Mouse (Mus musculus) CD4-positive, CD25-positive, alpha-beta regulatory T cell, adult 2 months (primary cell): Measurements from ENCODE around the gene Snap23.

ENCODE experiments used
- DNase-seq: peaks from one replicate; pipeline ENCODE4 v3.0.0-alpha.2; 2012; ENCODE audit warnings: low read depth, low spot score

Snap23 gene

DNA sequence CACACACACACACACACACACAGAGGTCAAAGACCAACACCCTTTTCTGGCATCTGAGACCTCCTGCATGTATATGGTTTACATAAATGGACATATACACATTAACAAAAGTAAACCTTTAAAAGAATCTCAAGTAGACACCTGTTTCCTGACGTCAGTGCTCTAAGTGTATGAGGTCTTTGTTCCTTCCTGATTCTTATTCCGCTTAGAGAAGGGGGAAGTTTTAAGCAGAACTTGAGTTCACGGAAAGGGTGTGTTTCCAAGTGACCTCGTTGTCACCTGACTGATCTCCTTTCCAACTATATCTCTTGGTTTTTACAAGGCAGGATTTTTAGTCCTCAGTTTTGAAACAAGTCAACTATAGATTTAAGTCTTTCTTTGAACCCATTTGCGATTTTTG lies 10.8 kb downstream of the Snap23 start:
- DNase-seq, result peak; percentile 56

DNA sequence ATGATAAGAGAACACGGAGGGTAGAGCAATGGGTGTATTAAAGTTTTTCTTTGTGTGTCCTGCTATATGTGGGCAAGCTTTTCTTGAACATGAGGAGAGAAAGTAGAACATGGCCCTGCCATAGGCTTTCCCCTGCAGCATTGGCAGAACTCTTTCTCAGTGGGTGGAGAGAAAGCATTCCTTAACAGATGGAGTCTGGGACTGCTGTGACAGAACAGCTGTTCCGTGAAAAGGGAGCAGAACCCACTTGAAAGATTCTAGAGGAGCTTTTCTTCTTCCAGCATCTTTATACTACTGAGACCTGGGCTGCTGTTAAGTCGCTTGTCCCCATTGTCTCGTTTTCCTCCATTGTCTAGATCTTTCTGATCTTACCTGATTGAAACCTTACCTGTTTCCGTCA lies 22.3 kb downstream of the Snap23 start:
- DNase-seq, result no peak

DNA sequence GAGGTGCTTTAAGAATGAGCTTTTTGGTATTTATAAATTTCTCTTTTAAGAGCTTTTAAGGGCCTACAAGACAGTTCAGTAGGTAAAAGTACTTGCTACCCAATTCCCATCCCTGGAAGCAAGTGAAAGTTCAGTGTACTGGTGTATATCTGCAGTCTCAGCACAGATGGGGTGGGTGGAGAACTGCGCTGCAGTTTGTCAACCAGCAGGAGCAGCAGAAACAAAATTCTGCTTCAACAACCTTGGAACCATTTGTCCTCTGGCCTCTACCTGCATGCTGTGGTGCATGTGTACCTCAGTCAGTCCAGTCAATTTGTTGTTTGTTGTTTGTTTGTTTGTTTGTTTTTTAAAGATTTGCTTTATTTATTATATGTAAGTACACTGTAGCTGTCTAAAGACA lies 24.8 kb downstream of the Snap23 start:
- no peak for DNase-seq

DNA sequence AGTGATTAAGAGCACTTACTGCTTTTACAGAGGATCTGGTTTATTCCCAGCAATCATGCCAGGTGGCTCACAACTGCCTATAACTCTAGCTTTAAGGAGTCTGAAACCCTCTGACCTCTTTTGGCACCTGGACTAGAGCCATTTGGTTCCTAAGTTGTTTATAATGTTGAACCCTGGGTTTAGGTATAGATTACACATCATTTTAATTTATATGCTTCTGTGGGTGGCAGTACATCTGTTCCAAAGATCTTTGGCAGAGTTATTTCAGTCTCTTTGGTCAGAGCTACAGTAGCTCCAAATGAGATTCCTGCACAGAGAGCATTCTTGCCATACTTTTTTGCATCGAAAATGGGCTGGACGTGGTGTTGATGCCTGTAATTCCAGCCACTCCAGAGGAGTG lies 30.3 kb downstream of the Snap23 start:
- DNase-seq, result no peak

DNA sequence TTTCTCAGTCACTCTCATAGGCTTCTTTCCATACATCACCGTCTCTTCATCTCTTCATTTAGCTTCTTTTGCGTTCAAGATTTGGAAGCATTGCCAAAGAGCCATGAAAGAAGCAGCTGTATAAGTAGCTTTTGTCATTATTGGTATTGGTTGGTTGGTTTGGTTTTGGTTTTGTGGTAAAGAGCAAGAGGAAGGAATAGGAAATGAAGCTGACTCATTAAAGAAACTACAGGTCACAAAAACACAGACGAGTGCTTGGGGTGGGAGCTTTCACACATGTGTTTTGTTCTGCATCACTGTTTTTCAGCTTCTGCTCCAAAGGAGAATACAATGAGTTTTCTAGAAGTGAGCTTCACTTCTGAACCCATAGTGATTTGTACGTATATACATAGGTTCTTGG lies 32.0 kb downstream of the Snap23 start:
- no peak for DNase-seq

DNA sequence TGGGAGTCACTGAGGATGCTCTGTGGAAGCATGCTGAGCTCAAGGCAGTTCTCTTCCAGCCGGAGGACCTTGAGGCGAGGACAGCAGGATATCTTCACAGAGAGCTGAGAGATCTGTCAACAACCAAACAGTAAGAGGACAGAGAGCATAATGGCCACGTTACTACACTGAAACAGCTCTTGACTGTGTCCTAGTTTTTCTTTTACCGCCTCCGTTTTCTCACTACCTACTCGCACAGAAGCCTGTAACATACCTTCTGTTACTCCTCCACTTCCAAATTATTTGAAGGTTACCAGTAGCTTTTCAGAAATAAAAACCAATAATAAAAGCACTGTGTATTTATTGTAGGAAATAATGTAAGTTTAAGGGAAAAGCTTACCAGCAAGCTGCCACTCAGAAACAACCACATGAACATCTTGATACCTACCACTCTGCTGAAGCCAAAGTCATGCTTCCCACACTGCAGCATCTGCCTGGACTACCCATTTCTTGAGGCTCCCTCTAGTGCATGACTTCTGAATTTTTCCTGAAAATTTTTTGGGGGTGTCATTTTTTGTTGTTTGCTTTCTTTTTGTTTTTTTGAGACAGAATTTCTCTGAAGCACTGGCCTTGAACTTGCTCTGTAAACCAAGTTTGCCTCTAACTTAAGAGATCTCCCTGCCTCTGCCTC lies 38.7 kb downstream of the Snap23 start:
- DNase-seq, result peak; percentile 44

DNA sequence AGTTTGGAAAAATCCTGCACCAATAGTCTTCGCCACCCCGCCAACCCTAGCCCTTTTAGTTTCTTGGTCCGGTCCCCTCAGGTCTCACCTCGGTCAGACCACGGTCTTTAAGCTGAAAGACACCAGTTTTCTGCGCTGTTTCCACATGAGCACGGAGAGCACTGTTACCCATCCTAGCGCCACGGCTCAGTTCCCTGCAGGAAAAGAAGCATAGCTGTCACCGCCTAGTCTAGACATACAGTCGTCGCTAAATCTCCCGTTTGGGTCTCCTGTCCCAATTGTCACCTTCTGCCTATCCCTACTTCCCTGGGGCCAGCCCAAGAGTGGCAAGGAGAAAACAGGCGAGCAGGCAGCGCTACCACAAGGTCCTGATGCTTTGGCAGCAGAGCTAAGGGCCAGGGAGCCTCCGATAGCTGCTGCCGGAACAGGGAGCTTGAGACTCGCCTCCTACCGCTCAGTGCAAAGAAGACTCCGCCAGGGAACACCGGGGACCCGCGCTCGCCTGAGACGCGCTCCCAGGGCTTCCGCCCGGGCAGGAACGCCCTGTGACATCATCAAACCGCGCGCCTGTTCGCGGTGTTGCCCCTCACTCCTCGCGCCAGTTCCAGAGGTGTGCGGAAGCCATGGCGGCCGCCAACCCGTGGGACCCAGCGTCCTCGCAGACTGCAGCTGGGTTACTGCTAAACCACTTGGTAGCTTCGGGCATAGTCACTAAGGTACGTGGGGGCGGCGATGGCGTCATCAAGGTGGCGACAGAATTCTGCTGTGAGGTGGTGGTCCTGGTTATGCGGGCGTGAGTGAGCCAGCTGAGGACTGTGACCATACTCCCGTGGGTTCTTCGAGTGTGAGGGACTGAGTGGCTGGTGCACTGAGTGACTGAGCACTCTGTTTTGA lies 41.6 kb downstream of the Snap23 start, which contains the start of the genes Haus2 and Lrrc57:
Gene Haus2 (plus strand): TSS at position 554 of the 894 bp plus-strand sequence.
Gene Lrrc57 (minus strand): TSS at position 691 of the 894 bp plus-strand sequence.
- peak; percentile 94 for DNase-seq

DNA sequence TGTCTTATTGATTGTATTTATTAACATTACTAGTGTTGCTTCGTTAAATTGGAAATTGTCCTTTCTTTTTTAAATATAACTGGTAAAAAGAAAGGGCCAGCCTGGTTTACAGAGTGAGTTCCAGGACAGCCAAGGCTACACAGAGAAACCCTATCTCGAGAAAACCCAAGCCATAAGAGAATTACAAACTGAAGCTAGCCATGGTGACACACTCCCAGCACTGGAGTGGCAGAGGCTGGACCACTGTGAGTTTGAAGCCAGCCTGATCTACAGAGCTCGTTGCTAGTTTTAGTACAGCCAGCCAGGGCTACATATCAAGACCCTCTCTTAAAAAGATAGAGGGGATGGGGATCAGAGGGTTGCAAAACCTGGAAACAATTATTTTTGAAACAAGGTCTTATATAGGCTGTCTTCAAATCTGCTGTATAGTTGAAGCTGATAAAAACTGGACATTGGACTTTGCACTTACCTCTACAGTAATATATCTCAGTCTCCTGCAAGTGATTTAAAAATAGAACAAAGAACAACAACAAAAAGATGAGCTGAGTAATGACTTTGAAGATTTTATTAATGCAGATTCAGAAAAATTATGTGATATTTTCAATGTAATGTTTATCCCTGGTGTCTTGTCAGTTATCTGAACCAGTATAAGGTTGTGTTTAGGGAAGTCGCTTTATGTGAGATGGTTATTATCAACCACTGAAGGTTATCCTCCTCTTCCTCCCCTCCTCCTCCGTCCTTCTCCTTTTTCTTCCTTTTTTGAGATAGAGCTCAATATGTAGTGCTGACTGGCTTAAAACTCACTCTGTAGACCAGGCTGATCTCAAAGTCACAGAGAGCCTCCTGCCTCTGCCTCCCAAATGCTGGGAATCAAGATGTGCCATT lies 49.0 kb downstream of the Snap23 start:
- DNase-seq, result no peak

DNA sequence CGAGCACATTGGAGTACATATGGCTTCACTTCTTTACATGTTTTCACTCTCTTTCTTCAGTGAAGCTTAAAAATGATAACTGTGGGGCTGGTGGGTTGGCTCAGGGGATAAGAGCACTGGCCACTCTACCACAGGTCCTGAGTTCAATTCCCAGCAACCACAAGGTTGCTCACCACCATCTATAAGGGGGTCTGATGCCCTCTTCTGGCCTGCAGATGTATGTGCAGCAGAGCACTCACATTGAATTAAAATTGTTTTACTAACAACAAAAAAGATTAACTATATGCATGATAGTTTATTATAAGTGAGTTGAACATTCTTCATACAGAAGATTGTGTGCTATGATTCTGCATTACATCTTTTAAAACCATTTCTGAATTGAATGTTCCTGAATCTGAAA lies 52.1 kb downstream of the Snap23 start:
- DNase-seq, result peak; percentile 19

DNA sequence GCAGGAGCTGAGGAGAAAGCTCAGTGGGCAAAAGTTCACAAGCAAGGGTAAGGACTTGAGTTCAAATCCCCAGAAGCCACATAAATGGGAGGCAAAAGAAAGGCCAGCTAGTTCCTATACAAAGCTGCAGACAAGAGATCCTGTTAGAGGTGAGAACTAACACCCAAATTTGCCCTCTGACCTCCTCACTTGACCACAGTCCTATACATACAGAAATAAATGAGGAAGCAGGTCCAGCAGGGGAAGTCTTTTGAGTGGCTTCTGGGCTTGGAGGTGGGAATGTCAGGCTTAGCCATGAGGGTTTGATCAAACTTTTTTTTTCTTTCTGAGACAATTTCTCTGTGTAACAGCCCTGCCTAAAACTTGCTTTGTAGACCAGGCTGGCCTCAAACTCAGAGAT lies 55.4 kb downstream of the Snap23 start:
- no peak for DNase-seq

DNA sequence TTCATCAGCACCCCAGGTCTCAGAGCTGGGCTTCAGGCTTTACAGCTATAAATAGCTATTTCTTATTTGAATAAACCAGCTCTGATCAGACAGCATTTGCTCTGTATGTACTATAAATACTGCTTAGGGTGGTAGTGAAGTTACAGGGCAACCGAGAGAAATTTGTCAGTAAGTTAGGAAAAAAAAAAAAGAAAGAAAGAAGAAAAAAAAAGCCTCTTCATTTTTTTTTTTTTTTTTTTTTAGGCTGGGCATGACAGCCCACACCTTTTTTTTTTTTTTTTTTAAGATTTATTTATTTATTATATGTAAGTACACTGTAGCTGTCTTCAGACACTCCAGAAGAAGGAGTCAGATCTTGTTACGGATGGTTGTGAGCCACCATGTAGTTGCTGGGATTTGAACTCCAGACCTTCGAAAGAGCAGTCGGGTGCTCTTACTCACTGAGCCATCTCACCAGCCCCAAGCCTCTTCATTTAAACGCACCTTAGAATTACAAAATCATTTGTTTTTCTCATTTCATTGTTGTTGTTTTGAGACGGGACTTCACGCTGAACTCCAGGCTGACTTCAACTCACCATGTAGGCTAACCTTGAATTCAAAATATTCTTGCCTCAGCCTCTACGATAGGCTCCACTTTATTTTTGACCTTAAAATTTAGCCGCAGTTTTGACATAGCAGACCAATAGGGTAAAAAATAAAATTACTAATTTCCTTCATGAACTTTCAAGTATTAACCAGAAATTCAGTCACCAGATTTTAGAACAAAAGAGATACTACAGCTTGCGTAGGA lies 60.8 kb downstream of the Snap23 start:
- no peak for DNase-seq

DNA sequence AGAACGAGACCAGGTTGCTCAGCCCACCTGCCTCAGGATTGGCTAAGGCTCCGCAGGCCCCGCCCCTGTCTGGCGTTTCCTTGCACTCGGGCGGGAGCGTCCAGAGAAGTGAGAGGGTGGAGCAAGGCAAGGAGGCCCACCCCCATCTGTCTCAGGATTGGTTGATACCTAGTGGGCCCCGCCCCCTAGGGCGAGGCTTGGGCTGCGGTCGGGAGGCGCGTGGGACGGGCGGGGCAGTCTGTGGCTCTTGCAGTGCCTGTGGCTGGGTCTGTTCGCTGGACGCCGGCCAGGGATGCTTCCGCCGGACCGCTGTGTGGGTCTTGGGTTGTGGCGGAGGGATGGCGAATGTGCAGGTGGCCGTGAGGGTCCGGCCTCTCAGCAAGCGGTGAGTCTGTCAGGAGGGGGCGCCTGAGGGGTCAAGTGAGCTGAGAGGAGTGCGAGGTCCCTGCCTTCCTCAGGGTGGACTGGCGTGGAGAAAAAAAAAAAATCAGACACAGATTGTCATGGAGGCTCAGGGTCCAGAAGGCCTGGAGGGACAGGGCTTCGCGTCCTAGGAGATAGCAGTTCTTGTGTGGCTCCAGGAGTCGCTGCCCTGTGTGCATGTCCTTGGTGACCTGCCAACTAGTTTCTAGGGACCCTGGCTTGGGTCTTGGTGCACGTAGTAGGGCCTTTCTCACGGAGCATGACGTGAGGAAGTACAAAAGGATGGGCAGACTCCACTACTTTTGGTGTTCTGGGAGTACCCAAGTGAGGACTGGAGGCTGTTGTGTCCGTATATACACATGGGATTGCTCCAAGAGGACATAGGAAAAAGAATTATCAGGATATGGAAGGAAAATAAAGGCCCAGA lies 61.6 kb downstream of the Snap23 start, which contains the start of gene Stard9:
Gene Stard9 (plus strand): TSS at position 236 of the 850 bp plus-strand sequence.
- DNase-seq, result peak; percentile 99

DNA sequence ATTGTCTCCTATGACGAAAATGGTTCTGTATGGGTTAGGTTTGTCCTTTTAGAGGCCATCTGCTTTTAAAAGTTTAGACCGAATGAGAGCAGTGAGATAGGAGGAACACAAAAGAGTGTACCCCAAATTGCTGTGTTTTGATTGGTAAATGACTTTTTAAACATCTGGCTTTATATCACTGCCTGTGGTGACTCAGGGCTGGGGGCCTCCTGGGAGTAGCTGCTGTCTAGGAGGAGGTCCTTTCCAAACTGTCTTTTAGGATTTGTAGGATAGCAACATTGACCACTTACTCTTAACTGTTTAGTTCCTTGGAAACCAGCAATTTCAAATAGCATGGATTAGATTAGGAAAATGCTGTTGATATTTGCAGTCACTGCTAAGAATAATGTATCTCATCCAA lies 62.8 kb downstream of the Snap23 start:
- no peak for DNase-seq

DNA sequence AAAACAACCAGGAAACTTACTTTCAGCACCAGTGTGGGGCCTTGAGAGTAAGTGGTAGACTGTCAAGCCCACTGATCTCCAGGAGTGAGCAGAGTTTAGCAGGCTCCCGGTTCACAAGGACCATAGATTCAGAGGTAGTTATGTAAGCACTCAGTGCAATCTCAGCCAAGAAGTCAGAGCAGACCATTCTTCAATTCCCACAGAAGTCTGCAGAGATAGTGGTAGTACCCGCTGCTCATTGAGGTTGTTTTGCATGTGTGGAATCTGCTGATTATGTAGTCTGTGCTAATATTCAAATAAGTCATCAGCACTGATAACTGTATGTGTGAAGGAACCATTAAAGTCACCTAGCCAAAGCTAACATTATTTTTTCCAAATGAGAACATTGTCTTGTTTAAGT lies 63.2 kb downstream of the Snap23 start:
- no peak for DNase-seq

DNA sequence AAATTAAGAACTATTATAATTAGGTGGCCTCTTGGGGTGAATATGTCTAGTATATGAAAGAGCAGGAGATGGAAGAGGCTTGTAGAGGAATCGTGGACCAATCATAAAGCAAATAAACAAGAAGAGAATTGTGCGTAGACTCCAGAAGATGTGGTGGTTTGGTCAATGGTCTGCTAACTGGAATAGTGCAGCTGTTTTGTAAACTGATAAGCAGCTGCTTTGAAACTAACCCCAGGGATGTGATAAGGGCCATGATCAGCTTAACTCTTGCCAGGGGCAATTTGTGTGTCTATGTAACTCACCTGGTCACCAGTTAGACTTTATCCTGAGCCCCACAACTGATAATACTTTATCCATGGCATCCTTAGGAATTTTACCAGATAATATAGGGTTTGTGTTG lies 64.0 kb downstream of the Snap23 start:
- no peak for DNase-seq

DNA sequence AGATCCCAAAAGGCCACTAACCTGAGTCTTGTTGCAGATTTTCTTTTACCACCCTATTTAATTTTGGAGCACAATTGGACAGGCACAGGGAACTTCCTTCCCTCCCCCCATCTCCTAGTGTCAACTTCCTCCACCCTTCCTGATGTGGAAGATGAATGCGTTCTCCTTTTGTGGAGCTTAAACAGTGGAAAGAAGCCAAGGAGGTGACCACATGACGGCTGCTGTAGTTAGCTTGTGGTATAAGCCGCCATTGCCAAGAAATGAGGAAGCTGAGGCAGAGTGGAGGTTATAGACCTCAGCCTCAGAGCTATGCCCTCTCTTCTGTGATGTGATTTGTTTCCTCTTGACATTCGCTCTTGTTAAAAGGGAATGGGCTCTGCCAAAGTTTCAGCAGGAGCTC lies 64.5 kb downstream of the Snap23 start:
- DNase-seq, result no peak

DNA sequence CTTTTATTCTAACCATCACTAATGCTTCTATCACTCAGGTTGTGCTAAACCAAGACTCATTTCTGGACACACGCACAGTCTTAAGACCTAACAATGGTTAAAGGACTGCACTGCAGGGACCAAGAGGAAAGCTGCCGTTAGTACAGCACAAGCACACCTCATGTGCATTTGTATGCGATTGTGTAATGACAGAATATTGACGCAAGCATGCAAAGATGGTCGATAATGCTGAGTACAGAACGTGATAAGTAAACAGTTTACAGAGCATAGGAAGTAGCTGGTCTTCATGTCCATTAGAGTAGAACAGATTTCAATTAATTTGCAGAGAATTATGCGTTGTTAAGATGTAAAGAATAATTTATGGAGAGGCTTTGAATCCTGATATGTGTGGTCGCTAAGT lies 73.4 kb downstream of the Snap23 start:
- no peak for DNase-seq

DNA sequence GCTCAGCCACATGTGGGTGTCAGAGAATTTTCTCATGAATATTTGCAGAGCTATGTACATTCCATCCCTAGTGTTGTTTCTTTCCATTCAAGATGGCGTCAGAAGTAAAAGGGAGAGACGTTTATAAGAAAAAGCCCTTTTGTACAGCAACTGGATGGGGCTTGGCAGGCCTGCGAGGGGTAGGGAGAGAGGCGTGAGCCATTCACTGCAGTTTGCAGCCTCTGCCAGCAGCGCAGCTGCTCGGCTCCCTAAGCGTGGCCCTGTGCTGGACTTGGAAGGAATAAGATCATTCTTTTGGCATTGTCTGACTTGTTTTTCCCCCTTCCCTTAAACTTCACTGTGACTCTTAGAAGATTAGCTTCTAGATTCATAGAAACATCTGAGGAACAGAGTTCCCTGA lies 76.4 kb downstream of the Snap23 start:
- no peak for DNase-seq

DNA sequence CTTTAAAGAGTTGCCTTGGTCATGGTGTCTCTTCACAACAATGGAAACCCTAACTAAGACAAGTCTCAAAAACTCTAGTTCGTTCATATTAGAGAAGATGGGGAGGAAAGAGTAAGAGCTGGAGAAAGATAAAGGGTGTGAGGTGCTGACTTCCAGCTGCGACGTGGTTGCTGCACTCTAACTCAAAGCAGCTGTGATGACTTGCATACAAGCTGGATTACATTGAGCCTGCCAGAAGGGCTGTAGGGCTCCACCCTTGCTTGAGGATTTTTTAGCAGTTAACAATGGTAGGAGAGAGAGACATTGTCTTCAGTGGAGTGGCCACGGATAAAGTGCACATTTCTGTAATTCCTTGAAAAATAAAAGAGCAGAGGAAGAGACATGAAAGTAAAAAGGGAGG lies 79.3 kb downstream of the Snap23 start:
- DNase-seq, result no peak
